17 mouse cellular contexts compared by ENCODE assay signal in genomic region chr14:123488575-123489207, GRCm38 (mm10).
"Had no signal": no experiment of that assay in that cellular context is flagged by ENCODE, and none has a peak within 500 bp of the region (broad histone marks: within the 10 kb centered on the region; RNA-seq: fewer than 3 reads in every experiment).

No protein-coding gene starts in this region.

- ATAC-seq: liver, embryonic 12.5 days; midbrain, embryonic 15.5 days had no signal

- H3K4me1 ChIP-seq: liver, embryonic 12.5 days; midbrain, embryonic 15.5 days; neural tube, embryonic 13.5 days; neural tube, embryonic 15.5 days had no signal

- DNase-seq: lung, adult 18-20 months; lung, embryonic 14.5 days; lung, postnatal 10 days; lung, postnatal 4 days; right cerebral cortex, adult 18-20 months; right cerebral cortex, postnatal 25 days; right cerebral cortex, postnatal 4 days; spleen, adult 18-20 months; thymus, adult 18-20 months; thymus, postnatal 14 days; thymus, postnatal 36 days had no signal

- H3K9ac ChIP-seq: liver, embryonic 12.5 days; liver, embryonic 14.5 days; lung, embryonic 14.5 days; midbrain, embryonic 15.5 days; neural tube, embryonic 13.5 days; neural tube, embryonic 15.5 days had no signal

- H3K4me2 ChIP-seq: liver, embryonic 12.5 days; lung, embryonic 14.5 days; midbrain, embryonic 15.5 days; neural tube, embryonic 13.5 days; neural tube, embryonic 15.5 days had no signal

- H3K27me3 ChIP-seq: liver, embryonic 12.5 days; midbrain, embryonic 15.5 days; neural tube, embryonic 13.5 days; neural tube, embryonic 15.5 days had no signal

- H3K9me3 ChIP-seq: liver, embryonic 12.5 days; midbrain, embryonic 15.5 days; neural tube, embryonic 13.5 days; neural tube, embryonic 15.5 days had no signal

- H3K27ac ChIP-seq: liver, embryonic 12.5 days; liver, embryonic 14.5 days; midbrain, embryonic 15.5 days; neural tube, embryonic 13.5 days; neural tube, embryonic 15.5 days had no signal

- H3K4me3 ChIP-seq: liver, embryonic 12.5 days; midbrain, embryonic 15.5 days; myocyte; neural tube, embryonic 13.5 days; neural tube, embryonic 15.5 days had no signal

- H3K36me3 ChIP-seq: liver, embryonic 12.5 days; midbrain, embryonic 15.5 days; neural tube, embryonic 13.5 days; neural tube, embryonic 15.5 days had no signal
